Mouse (Mus musculus) adrenal gland, postnatal 36 days (tissue): ENCODE results near the gene Atxn3. TPM values are rescaled to one million over a fixed set of nuclear protein-coding genes. Genes with fewer than 3 reads are reported as not detected.
"Not testable (repeated sequence)": the region's sequence is repeated elsewhere in the genome, so short reads cannot be mapped to it uniquely, and the experiment has no call there.

ENCODE experiments used
- DNase-seq, 2 experiments: peaks; one replicate each; pipeline ENCODE4 v3.0.0; 2021; ENCODE audit warnings: mixed read lengths in 1 of 2
- total RNA-seq, 2 experiments: library from RNA; stranded (reverse); gene quantifications; 2 replicates each; pipeline ENCODE4 v1.2.3; 2021

Gene Atxn3
- total RNA-seq, 2 experiments from 2014 or later: 20.0 to 22.5 TPM

DNA sequence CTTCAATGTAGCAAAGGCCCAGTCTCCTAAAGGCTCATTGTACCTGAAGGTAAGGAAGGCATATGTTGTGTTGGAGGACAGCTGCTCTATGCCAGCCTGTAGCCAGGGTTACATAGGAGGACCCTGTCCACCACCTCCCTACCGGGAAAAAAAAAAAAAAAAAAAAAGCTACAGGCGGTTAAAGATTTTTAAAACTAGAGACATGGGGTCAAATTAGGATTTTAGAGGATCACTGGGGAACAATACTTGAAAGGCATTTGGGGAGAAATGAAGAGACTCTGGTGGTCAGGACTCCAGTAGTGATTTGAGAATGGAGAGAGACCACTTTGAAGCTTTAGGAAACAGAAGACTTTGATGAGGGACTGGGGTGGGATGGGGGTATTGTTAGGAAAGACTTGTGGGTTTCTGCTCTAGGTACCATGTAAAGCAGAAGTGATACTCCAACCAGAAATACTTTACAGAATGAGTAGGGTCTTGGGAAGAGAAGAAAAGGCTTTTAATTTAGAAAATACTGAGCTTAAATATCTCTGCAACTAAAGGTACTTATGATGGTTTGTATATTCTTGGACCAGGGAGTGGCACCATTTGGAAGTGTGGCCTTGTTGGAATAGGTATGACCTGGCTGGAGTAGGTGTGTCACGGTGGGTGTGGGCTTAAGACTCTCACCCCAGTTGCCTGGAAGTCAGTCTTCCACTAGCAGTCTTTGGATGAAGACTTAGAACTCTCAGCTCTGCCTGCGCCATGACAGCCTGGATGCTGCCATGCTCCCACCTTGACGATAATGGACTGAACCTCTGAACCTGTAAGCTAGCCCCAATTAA is 1.1 kb upstream of the Atxn3 start:
- DNase-seq: not testable (repeated sequence)

- DNase-seq: no peak
These were observed 510 bp upstream of the Atxn3 start for GRCm38 (mm10) chr12:101958556-101958955.

DNA sequence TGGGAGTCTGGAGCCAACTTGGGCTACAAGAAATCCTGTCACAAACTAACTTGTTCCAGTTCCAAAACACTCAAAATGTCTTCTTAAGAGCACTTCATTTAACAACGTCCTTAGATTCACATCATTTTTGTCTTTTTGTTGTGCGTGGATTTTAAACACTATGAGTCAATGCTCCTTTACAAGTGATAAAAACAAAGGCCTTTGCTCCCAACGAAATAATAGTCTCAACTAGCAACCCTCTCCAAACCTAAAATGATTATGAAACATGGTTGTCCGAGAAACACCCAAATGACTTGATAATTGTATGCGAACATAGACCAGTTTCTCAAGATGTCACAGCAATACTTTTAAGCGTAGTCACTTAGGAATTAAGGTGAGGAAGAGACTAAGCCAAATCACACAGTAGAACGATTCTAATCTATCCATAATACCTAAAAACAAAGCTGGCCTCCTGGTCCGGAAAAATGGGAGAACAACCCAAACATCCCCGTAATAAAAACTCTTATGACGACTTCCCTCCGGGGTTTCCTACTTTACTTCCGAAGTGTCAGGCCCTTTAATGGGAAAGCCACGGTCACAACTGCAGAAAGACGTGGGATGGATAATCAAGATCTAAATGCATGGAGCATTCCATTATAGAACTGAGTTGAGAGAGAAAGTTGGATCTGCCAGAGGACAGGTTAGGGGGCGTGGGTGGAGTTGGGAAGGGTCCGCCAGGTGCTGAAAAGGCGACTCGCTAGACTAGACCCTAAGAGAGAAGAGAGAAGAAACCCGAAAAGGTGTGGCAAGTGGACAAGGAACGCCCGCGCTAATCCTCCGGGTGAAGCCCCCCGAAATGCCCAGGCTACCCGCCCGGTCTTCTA is 736 bp downstream of the Atxn3 start:
- DNase-seq: peak in 1 of 2 experiments; percentile 10

DNA sequence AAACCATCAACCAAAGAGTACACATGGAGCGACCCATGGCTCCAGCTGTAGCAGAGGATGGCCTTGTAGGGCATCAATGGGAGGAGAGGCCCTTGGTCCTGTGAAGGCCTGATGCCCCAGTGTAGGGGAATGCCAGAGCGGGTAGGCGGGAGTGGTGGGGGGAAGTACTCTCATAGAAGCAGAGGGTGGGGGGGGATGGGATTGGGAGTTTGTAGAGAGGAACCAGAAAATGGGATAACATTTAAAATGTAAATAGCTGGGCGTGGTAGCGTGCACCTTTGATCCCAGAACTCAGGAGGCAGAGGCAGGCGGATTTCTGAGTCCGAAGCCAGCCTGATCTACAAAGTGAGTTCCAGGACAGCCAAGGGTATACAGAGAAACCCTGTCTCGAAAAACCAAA is 2.2 kb downstream of the Atxn3 start:
- not testable (repeated sequence) for DNase-seq

- no peak for DNase-seq
These were observed 9.2 kb downstream of the Atxn3 start for GRCm38 (mm10) chr12:101948801-101949200.

GRCm38 (mm10) chr12:101947986-101948385 is 10.1 kb downstream of the Atxn3 start:
- no peak for DNase-seq

- peak in 1 of 2 experiments; percentile 13 for DNase-seq
These were observed 20.5 kb downstream of the Atxn3 start for GRCm38 (mm10) chr12:101937572-101937971.

GRCm38 (mm10) chr12:101935223-101935622 is 22.8 kb downstream of the Atxn3 start:
- no peak for DNase-seq

GRCm38 (mm10) chr12:101928423-101928822 is 29.6 kb downstream of the Atxn3 start:
- no peak for DNase-seq

DNA sequence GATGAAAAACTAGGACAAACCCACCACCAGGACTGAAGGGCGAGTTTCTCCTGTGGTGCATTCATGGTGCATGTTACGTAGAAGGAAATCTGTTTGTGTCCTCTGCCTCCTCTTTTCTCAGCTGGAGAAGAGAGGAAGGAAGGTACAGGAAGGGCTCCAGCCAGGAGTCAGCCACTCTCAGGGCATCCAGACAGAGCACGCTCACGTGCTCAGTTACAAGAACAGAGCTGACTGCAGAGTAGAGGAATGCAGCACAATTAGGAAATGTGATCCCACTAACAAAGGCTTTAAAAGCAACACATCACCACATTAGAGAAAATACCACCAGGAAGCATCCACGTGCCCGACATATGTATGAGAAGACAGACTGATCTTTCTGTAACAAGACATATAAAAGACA is 35.7 kb downstream of the Atxn3 start:
- DNase-seq: no peak

GRCm38 (mm10) chr12:101919847-101920246 is 38.2 kb downstream of the Atxn3 start:
- DNase-seq: peak; percentile 27 to 45

DNA sequence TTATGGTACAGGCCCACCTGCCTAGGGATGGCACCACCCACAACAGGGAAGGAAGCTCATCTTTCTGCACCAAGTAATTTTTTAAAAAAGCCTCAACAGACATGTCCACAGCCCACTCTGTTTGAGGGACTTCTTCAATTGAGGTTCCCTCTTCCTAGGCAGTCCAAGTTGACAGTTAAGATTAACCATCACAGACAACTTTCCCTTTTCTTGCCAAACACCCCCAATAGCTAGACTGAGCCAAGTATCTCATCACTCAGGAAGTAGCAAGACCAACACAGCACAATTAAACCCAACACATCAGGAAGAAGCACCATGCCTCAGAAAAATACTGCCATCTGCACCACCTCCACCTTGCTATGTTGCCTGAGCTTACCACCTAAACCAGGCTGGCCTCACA is 40.9 kb downstream of the Atxn3 start:
- no peak for DNase-seq

DNA sequence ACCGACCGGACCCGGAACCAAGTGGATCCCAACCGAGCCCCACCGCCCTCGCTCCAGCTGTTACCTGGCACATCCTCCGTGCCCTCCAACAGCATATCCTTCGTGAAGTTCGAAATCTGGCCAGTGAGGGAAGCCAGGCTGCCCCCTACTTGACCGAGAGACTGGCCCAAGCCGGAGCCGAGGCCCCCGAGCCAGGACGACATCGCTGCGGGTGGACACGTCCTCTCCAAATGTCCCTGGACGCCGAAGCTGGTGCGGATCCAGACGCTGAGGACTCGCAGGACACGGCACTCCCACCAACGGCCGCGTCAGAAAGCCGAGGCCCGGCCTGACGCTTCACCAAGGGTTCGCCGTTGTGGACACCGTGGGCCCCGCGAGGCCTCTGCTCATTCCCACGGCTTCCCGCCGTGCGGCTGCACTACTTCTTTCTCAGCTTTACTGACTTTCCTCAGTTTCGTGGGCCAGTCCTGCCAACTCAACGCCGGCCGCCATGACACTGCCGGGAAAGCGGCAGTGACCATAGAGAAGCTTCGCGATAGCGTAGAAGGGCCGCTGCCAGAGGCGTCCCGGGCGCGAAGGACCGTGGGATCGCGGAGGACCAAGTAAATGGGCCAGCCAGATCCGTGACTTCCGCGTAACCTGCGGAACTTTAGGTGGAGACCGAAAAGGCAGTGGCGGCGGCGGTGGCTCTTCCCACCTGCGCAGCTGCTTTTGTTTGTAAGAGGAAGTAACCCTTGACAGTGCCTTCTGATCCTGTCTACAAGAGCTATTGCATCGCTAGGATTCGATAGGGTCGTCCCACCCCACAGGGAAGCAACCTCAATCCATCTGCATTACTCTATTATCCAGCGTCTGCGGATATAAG is 45.2 kb downstream of the Atxn3 start, which contains the start of gene Trip11:
TSS of gene Trip11 (minus strand) at position 642 of the 865 bp plus-strand sequence.
- peak; percentile 94 for DNase-seq

DNA sequence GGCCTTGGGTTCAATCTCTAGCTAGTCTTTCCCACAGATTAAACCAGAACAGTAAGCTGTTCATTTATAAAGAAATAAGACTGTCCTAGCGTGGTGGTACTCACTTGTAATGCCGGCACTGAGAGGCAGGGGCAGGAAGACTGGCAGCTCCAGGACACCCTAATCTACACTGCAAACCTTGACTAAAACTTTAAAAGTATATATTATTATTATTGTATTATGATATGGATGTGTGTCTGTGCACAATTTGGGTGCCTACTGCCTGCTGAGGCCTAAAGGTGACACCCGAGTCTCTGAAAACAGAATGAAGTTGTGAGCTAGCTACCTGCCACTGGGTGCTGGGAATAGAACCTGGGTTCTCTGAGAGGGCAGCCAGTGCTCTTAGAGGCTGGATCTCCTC is 46.7 kb downstream of the Atxn3 start:
- DNase-seq: no peak

- DNase-seq: no peak
These were observed 47.7 kb downstream of the Atxn3 start for GRCm38 (mm10) chr12:101910360-101910759.

GRCm38 (mm10) chr12:101905817-101906216 is 52.2 kb downstream of the Atxn3 start:
- DNase-seq: no peak

- no peak for DNase-seq
These were observed 53.1 kb downstream of the Atxn3 start for GRCm38 (mm10) chr12:101904906-101905305.

GRCm38 (mm10) chr12:101904170-101904569 is 53.9 kb downstream of the Atxn3 start:
- no peak for DNase-seq

DNA sequence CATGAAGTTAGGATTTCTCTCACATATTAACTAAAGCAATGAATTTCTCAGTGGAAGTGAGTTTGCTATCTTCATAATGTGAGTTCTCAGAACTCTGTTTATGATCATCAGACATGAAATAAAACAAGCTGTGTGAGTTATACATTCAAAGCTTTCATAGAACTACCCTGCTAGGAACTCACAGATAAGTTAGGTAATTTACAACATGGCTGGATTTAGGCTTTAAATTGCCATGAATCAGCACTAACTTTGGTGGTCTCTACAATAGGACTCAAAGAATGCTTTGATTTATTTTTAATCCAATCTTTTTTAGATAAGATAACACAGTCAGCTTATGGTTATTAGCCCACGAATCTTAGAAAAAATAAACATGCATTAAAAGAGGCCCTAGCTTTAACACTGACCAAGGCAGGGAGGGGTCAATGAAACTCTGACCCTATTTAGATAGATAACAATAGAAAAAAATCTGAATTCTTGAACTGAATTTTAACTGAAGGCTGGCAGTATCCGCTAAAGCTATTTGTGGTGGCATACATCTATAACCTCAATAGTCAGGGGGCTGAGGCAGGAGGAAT is 58.3 kb downstream of the Atxn3 start:
- DNase-seq: no peak

GRCm38 (mm10) chr12:101898966-101899365 is 59.1 kb downstream of the Atxn3 start:
- peak in 1 of 2 experiments; percentile 20 for DNase-seq

DNA sequence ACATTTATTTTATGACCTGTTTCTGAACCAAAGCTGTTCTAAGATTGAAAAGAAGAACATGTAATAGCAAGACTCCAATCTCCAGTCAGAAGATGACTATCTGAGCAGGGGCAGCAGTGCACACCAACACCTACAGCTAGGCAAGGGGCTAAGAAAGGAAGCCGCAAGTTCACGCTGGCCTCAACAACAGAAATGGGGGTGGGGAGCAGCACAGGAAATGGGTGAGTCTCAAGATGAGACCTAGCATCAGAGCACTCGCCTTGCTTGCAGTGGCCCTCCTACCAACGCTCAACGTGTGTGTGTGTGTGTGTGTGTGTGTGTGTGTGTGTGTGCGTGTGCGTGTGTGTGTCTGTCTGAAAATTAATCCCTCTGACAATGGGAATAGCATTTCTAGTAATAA is 60.9 kb downstream of the Atxn3 start:
- DNase-seq: no peak

DNA sequence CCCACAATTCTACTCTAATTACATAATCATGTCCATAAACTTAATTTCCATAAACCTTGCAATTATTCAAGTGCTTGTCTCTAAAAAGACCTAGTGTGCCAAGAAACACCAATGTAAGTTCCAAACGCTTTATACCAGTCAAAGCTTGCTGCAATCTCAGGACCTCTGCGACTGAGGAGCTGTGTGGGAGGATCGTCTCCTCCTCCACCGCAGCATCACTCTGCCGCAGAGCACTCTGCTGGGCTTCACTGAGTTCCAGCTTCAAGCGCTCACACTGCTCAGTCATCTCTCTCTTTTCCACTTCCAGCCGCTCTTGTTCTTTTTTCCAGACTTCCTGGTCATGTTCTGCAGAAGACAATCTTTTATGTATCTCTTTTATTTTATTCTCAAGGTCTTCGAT is 64.8 kb downstream of the Atxn3 start:
- no peak for DNase-seq
